Mouse (Mus musculus) spleen, adult 2 months (tissue): ENCODE measurements around the gene Sestd1.

Experiments used
- CTCF ChIP-seq: fragments of 200-500 bp; IDR thresholded peaks from 2 replicates; pipeline ENCODE4 v1.5.1; 2011; ENCODE audit warnings: mild to moderate bottlenecking, inconsistent platforms; ENCODE audit not compliant: insufficient read depth, insufficient read length, insufficient replicate concordance; ENCODE audit errors: extremely low read depth
- POLR2A ChIP-seq: fragments of 200-500 bp; IDR thresholded peaks from 2 replicates; pipeline ENCODE4 v1.6.1; 2011; ENCODE audit warnings: low read depth, low read length, inconsistent platforms

GRCm38 (mm10) chr2:77164662-77165061 lies 115.7 kb downstream of the Sestd1 start:
- TF ChIP-seq POLR2A (no peak), CTCF (no peak)
